Mouse (Mus musculus): ENCODE results near the gene Axin2. TPM values are rescaled to one million over a fixed set of nuclear protein-coding genes. Genes with fewer than 3 reads are reported as not detected.

The Axin2 gene
- polyA plus RNA-seq, 1 experiment from 2014 or later: 25.1 TPM

Other genes with a start within 250 kb of the Axin2 start
- not detected in 2 replicates for gene E030025P04Rik, start 224.0 kb downstream of the Axin2 start, polyA plus RNA-seq (2015; fragmentation: Nextera tagmentation; extraction: Ambion mirVana)